Mouse (Mus musculus): ENCODE measurements around the gene Safb. TPM values are rescaled to one million over a fixed set of nuclear protein-coding genes. Genes with fewer than 3 reads are reported as not detected.

The Safb gene
- polyA plus RNA-seq, 1 experiment from 2014 or later = 113 TPM

GRCm38 (mm10) chr17:56547846-56548604 lies 36.6 kb upstream of the Safb start:
- Histone ChIP-seq H3K27me3 (no peaks in the 10 kb centered on the region), H3K4me3 (no peak overlapping the region), H3K9me3 (no peaks in the 10 kb centered on the region), H3K4me2 (replicated peaks) (no peak overlapping the region), H3K36me3 (no peaks in the 10 kb centered on the region), H3K27ac (no peak overlapping the region), H3K4me1 (no peaks in the 10 kb centered on the region), H3K9ac (no peak overlapping the region)
- 68% methylated on average over 9 of the region's 9 CpGs for WGBS
- no peak for ATAC-seq (ENCODE audit: low FRiP score, low read depth)

- no peak overlapping the region for H3K4me3 ChIP-seq
- no peaks in the 10 kb centered on the region for H3K4me1 ChIP-seq
- H3K27me3 ChIP-seq = no peaks in the 10 kb centered on the region
- no peak overlapping the region for H3K27ac ChIP-seq
- no peaks in the 10 kb centered on the region for H3K36me3 ChIP-seq
- no peaks in the 10 kb centered on the region for H3K9me3 ChIP-seq
- H3K4me2 ChIP-seq (replicated peaks) = no peak overlapping the region
- ATAC-seq (ENCODE audit: low FRiP score, low read depth) = no peak
- WGBS = 38% methylated on average over 4 of the region's 4 CpGs
- no peak overlapping the region for H3K9ac ChIP-seq
Observed at GRCm38 (mm10) chr17:56548605-56549105, 36.0 kb upstream of the Safb start.

- Histone ChIP-seq H3K27me3 (no peaks in the 10 kb centered on the region), H3K4me1 (no peaks in the 10 kb centered on the region), H3K27ac (no peak overlapping the region), H3K9ac (no peak overlapping the region), H3K9me3 (no peaks in the 10 kb centered on the region), H3K4me3 (no peak overlapping the region), H3K4me2 (replicated peaks) (no peak overlapping the region), H3K36me3 (no peaks in the 10 kb centered on the region)
- 76% methylated on average over 12 of the region's 12 CpGs for WGBS
- ATAC-seq (ENCODE audit: low FRiP score, low read depth) = no peak
Observed at GRCm38 (mm10) chr17:56550784-56551475, 33.7 kb upstream of the Safb start.

GRCm38 (mm10) chr17:56551841-56552581 lies 32.6 kb upstream of the Safb start:
- H3K36me3 ChIP-seq = no peaks in the 10 kb centered on the region
- H3K4me1 ChIP-seq = no peaks in the 10 kb centered on the region
- 76% methylated on average over 6 of the region's 6 CpGs for whole genome bisulfite sequencing
- ATAC-seq (ENCODE audit: low FRiP score, low read depth) = no peak
- no peak overlapping the region for H3K9ac ChIP-seq
- no peak overlapping the region for H3K4me3 ChIP-seq
- H3K27me3 ChIP-seq = no peaks in the 10 kb centered on the region
- H3K27ac ChIP-seq = no peak overlapping the region
- H3K9me3 ChIP-seq = no peaks in the 10 kb centered on the region
- no peak overlapping the region for H3K4me2 ChIP-seq (replicated peaks)

GRCm38 (mm10) chr17:56552781-56553363 lies 31.8 kb upstream of the Safb start:
- ATAC-seq (ENCODE audit: low FRiP score, low read depth) = no peak
- Histone ChIP-seq H3K4me3 (no peak overlapping the region), H3K27ac (no peak overlapping the region), H3K9ac (no peak overlapping the region), H3K4me1 (no peaks in the 10 kb centered on the region), H3K4me2 (replicated peaks) (no peak overlapping the region), H3K9me3 (no peaks in the 10 kb centered on the region), H3K27me3 (no peaks in the 10 kb centered on the region), H3K36me3 (no peaks in the 10 kb centered on the region)
- 63% methylated on average over 5 of the region's 5 CpGs for WGBS

GRCm38 (mm10) chr17:56554122-56554551 lies 30.5 kb upstream of the Safb start, which contains the start of gene Gm20219:
Gene Gm20219 (minus strand): TSS chr17:56554387.
- ATAC-seq (ENCODE audit: low FRiP score, low read depth) = no peak
- Histone ChIP-seq H3K9ac (no peak within 1 kb of the TSS), H3K36me3 (no peaks in the 10 kb centered on the region), H3K27ac (no peak within 1 kb of the TSS), H3K4me2 (replicated peaks) (no peak within 1 kb of the TSS), H3K27me3 (no peaks in the 10 kb centered on the region), H3K9me3 (no peaks in the 10 kb centered on the region), H3K4me1 (no peaks in the 10 kb centered on the region), H3K4me3 (no peak within 1 kb of the TSS)
- WGBS = 72% methylated on average over 20 of the region's 20 CpGs

- peak; percentile 46; the same call in 1 of the 2 replicates for ATAC-seq (ENCODE audit: low FRiP score, low read depth)
- H3K27ac ChIP-seq = no peak overlapping the region
- H3K27me3 ChIP-seq = no peaks in the 10 kb centered on the region
- 25% methylated on average over 3 of the region's 3 CpGs for WGBS
- no peak overlapping the region for H3K4me3 ChIP-seq
- no peaks in the 10 kb centered on the region for H3K9me3 ChIP-seq
- H3K36me3 ChIP-seq = peaks cover 28% of the 10 kb centered on the region
- H3K4me1 ChIP-seq = no peaks in the 10 kb centered on the region
- H3K4me2 ChIP-seq (replicated peaks) = no peak overlapping the region
- H3K9ac ChIP-seq = no peak overlapping the region
Observed at GRCm38 (mm10) chr17:56558448-56558847, 26.2 kb upstream of the Safb start.

GRCm38 (mm10) chr17:56559386-56559785 lies 25.2 kb upstream of the Safb start:
- H3K4me2 ChIP-seq (replicated peaks) = no peak overlapping the region
- no peak for ATAC-seq (ENCODE audit: low FRiP score, low read depth)
- H3K9me3 ChIP-seq = no peaks in the 10 kb centered on the region
- 75% methylated on average over 3 of the region's 3 CpGs for WGBS
- no peaks in the 10 kb centered on the region for H3K4me1 ChIP-seq
- H3K9ac ChIP-seq = no peak overlapping the region
- H3K27ac ChIP-seq = no peak overlapping the region
- H3K27me3 ChIP-seq = no peaks in the 10 kb centered on the region
- peaks cover 38% of the 10 kb centered on the region for H3K36me3 ChIP-seq
- H3K4me3 ChIP-seq = no peak overlapping the region

GRCm38 (mm10) chr17:56560131-56560530 lies 24.5 kb upstream of the Safb start:
- H3K4me1 ChIP-seq = no peaks in the 10 kb centered on the region
- no peak overlapping the region for H3K27ac ChIP-seq
- H3K4me3 ChIP-seq = no peak overlapping the region
- WGBS = 81% methylated on average over 1 of the region's 1 CpGs
- no peaks in the 10 kb centered on the region for H3K27me3 ChIP-seq
- H3K4me2 ChIP-seq (replicated peaks) = no peak overlapping the region
- H3K9ac ChIP-seq = no peak overlapping the region
- H3K36me3 ChIP-seq = peaks cover 45% of the 10 kb centered on the region
- no peak for ATAC-seq (ENCODE audit: low FRiP score, low read depth)
- H3K9me3 ChIP-seq = no peaks in the 10 kb centered on the region

GRCm38 (mm10) chr17:56561866-56562265 lies 22.8 kb upstream of the Safb start:
- ATAC-seq (ENCODE audit: low FRiP score, low read depth) = no peak
- Histone ChIP-seq H3K9me3 (no peaks in the 10 kb centered on the region), H3K9ac (no peak overlapping the region), H3K4me1 (no peaks in the 10 kb centered on the region), H3K4me2 (replicated peaks) (no peak overlapping the region), H3K4me3 (no peak overlapping the region), H3K27ac (no peak overlapping the region), H3K36me3 (peaks cover 62% of the 10 kb centered on the region), H3K27me3 (no peaks in the 10 kb centered on the region)
- WGBS = 91% methylated on average over 2 of the region's 2 CpGs

- Histone ChIP-seq H3K4me1 (no peaks in the 10 kb centered on the region), H3K27ac (no peak overlapping the region), H3K4me2 (replicated peaks) (no peak overlapping the region), H3K36me3 (peaks cover 100% of the 10 kb centered on the region), H3K27me3 (no peaks in the 10 kb centered on the region), H3K9me3 (no peaks in the 10 kb centered on the region), H3K4me3 (no peak overlapping the region), H3K9ac (no peak overlapping the region)
- 94% methylated on average over 29 of the region's 29 CpGs for WGBS
- no peak for ATAC-seq (ENCODE audit: low FRiP score, low read depth)
Observed at GRCm38 (mm10) chr17:56566293-56566692, 18.3 kb upstream of the Safb start.

GRCm38 (mm10) chr17:56566918-56567317 lies 17.7 kb upstream of the Safb start:
- Histone ChIP-seq H3K4me2 (replicated peaks) (no peak overlapping the region), H3K4me1 (no peaks in the 10 kb centered on the region), H3K36me3 (peaks cover 100% of the 10 kb centered on the region), H3K9me3 (no peaks in the 10 kb centered on the region), H3K27me3 (no peaks in the 10 kb centered on the region), H3K4me3 (no peak overlapping the region), H3K9ac (no peak overlapping the region), H3K27ac (no peak overlapping the region)
- ATAC-seq (ENCODE audit: low FRiP score, low read depth) = no peak
- WGBS = 92% methylated on average over 5 of the region's 5 CpGs

Data from limb, embryonic 13.5 days (tissue).